Mouse (Mus musculus): ENCODE results near the gene B3gnt8. TPM values are rescaled to one million over a fixed set of nuclear protein-coding genes. Genes with fewer than 3 reads are reported as not detected.
A peak's percentile ranks its signal among the peaks of the same experiment; 100 is the strongest.

Gene B3gnt8
- polyA plus RNA-seq, 1 experiment = 0.96 TPM

- Histone ChIP-seq H3ac (ENCODE audit: control insufficient read depth, insufficient read length, low read depth) (no peak overlapping the region), H3K79me3 (ENCODE audit: low read depth) (no peaks in the 10 kb centered on the region), H3K36me3 (ENCODE audit: control insufficient read depth, insufficient read depth) (no peaks in the 10 kb centered on the region), H3K4me3 (ENCODE audit: insufficient read depth, poor library complexity, severe bottlenecking) (no peak overlapping the region), H3K27me3 (ENCODE audit: control insufficient read depth, insufficient read depth, insufficient read length) (peaks cover 9% of the 10 kb centered on the region), H3K79me2 (ENCODE audit: control insufficient read depth, insufficient read depth) (no peaks in the 10 kb centered on the region)
- TF ChIP-seq MYOG (IDR thresholded peaks at IDR 0.05; ENCODE audit: control insufficient read depth, extremely low read depth, insufficient read length) = no peak
- no peak for TF ChIP-seq MYOD1 (IDR thresholded peaks at IDR 0.05; ENCODE audit: control insufficient read depth, insufficient read length, low read depth)
- no peak for TF ChIP-seq CEBPB (IDR thresholded peaks at IDR 0.05; ENCODE audit: low read depth)
- TF ChIP-seq USF1 (IDR thresholded peaks at IDR 0.05; ENCODE audit: low read depth) = no peak
- no peak for TF ChIP-seq FOSL1 (IDR thresholded peaks at IDR 0.05; ENCODE audit: insufficient read depth, low read length, poor library complexity, severe bottlenecking)
- TF ChIP-seq MAX (IDR thresholded peaks at IDR 0.05) = no peak
- no peak for TF ChIP-seq CTCF (IDR thresholded peaks at IDR 0.05; ENCODE audit: control insufficient read depth, insufficient read depth, insufficient read length)
These were observed 6.4 kb upstream of the B3gnt8 start for GRCm38 (mm10) chr7:25620101-25620500.

- Histone ChIP-seq H3K36me3 (ENCODE audit: control insufficient read depth, insufficient read depth) (no peaks in the 10 kb centered on the region), H3K4me3 (ENCODE audit: insufficient read depth, poor library complexity, severe bottlenecking) (no peak overlapping the region), H3K79me3 (ENCODE audit: low read depth) (no peaks in the 10 kb centered on the region), H3K79me2 (ENCODE audit: control insufficient read depth, insufficient read depth) (no peaks in the 10 kb centered on the region), H3K27me3 (ENCODE audit: control insufficient read depth, insufficient read depth, insufficient read length) (peaks cover 4% of the 10 kb centered on the region), H3ac (ENCODE audit: control insufficient read depth, insufficient read length, low read depth) (no peak overlapping the region)
- TF ChIP-seq MYOG (IDR thresholded peaks at IDR 0.05; ENCODE audit: control insufficient read depth, extremely low read depth, insufficient read length) = no peak
- TF ChIP-seq USF1 (IDR thresholded peaks at IDR 0.05; ENCODE audit: low read depth) = no peak
- TF ChIP-seq MAX (IDR thresholded peaks at IDR 0.05) = no peak
These were observed 5.7 kb upstream of the B3gnt8 start for GRCm38 (mm10) chr7:25620751-25621150.

DNA sequence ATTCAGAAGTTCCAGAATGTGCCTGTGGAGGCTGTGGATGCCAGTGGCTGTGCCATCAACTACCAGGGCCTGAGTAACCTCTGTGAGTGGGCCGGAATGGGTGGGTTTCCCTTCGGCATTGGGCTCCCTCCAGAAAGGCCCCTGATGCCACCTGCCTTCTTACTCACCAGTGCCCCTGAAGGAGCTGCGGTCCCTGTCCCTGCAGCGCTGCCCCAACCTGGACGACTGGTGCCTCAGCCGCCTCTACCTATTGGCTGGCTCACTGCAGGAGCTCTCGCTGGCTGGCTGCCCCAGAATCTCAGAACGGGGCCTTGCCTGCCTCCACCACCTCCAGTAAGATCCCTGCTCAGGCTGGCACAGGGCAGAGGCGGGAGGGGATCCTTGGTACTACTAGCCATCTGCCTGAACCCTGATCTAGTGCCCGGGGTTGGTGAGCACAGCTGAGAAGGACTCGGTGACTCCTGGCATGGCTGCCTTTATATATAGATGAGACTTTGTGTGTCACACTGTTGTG is 2.5 kb upstream of the B3gnt8 start:
- H3K36me3 ChIP-seq (ENCODE audit: control insufficient read depth, insufficient read depth) = no peaks in the 10 kb centered on the region
- H3ac ChIP-seq (ENCODE audit: control insufficient read depth, insufficient read length, low read depth) = no peak overlapping the region
- no peak overlapping the region for H3K4me3 ChIP-seq (ENCODE audit: insufficient read depth, poor library complexity, severe bottlenecking)
- no peaks in the 10 kb centered on the region for H3K79me2 ChIP-seq (ENCODE audit: control insufficient read depth, insufficient read depth)
- no peaks in the 10 kb centered on the region for H3K27me3 ChIP-seq (ENCODE audit: control insufficient read depth, insufficient read depth, insufficient read length)
- TF ChIP-seq MYOD1 (IDR thresholded peaks at IDR 0.05; ENCODE audit: control insufficient read depth, insufficient read length, low read depth) (no peak), MYOG (IDR thresholded peaks at IDR 0.05; ENCODE audit: control insufficient read depth, extremely low read depth, insufficient read length) (no peak), USF1 (IDR thresholded peaks at IDR 0.05; ENCODE audit: low read depth) (no peak), FOSL1 (IDR thresholded peaks at IDR 0.05; ENCODE audit: insufficient read depth, low read length, poor library complexity, severe bottlenecking) (no peak), CTCF (IDR thresholded peaks at IDR 0.05; ENCODE audit: control insufficient read depth, insufficient read depth, insufficient read length) (no peak), MAX (IDR thresholded peaks at IDR 0.05) (no peak)
- no peaks in the 10 kb centered on the region for H3K79me3 ChIP-seq (ENCODE audit: low read depth)

DNA sequence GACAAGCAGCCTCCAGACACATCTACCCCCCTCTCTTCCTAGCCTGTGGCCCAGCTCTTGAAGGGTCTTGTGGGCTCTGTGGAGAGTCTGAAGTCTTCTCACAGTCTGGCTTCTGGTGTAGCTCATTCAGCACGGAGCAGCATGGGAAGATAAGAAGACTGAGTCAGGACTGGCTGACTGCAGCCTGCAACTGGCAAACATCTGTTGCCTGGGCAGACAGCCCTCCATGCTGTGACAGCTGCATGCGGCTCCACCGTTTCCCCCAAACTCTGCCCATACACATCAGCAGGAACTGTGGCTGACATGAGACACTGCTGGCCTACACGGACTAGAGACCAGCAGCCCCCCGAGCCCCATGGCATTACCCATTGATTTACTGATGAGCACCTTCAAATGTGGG is 1.6 kb upstream of the B3gnt8 start:
- Histone ChIP-seq H3K79me3 (ENCODE audit: low read depth) (no peaks in the 10 kb centered on the region), H3K27me3 (ENCODE audit: control insufficient read depth, insufficient read depth, insufficient read length) (no peaks in the 10 kb centered on the region), H3K4me3 (ENCODE audit: insufficient read depth, poor library complexity, severe bottlenecking) (no peak overlapping the region), H3K36me3 (ENCODE audit: control insufficient read depth, insufficient read depth) (no peaks in the 10 kb centered on the region), H3ac (ENCODE audit: control insufficient read depth, insufficient read length, low read depth) (no peak overlapping the region), H3K79me2 (ENCODE audit: control insufficient read depth, insufficient read depth) (no peaks in the 10 kb centered on the region)
- TF ChIP-seq CTCF (IDR thresholded peaks at IDR 0.05; ENCODE audit: control insufficient read depth, insufficient read depth, insufficient read length) = no peak
- no peak for TF ChIP-seq MAX (IDR thresholded peaks at IDR 0.05)
- TF ChIP-seq MYOG (IDR thresholded peaks at IDR 0.05; ENCODE audit: control insufficient read depth, extremely low read depth, insufficient read length) = no peak
- no peak for TF ChIP-seq CEBPB (IDR thresholded peaks at IDR 0.05; ENCODE audit: low read depth)
- no peak for TF ChIP-seq FOSL1 (IDR thresholded peaks at IDR 0.05; ENCODE audit: insufficient read depth, low read length, poor library complexity, severe bottlenecking)
- TF ChIP-seq MYOD1 (IDR thresholded peaks at IDR 0.05; ENCODE audit: control insufficient read depth, insufficient read length, low read depth) = peak; percentile 88

GRCm38 (mm10) chr7:25625594-25626250 is 732 bp upstream of the B3gnt8 start:
- Histone ChIP-seq H3K79me3 (ENCODE audit: low read depth) (no peaks in the 10 kb centered on the region), H3K4me3 (ENCODE audit: insufficient read depth, poor library complexity, severe bottlenecking) (no peak overlapping the region), H3K27me3 (ENCODE audit: control insufficient read depth, insufficient read depth, insufficient read length) (no peaks in the 10 kb centered on the region), H3K36me3 (ENCODE audit: control insufficient read depth, insufficient read depth) (no peaks in the 10 kb centered on the region), H3K79me2 (ENCODE audit: control insufficient read depth, insufficient read depth) (no peaks in the 10 kb centered on the region), H3ac (ENCODE audit: control insufficient read depth, insufficient read length, low read depth) (no peak overlapping the region)
- TF ChIP-seq CTCF (IDR thresholded peaks at IDR 0.05; ENCODE audit: control insufficient read depth, insufficient read depth, insufficient read length) (no peak), USF1 (IDR thresholded peaks at IDR 0.05; ENCODE audit: low read depth) (no peak), MYOG (IDR thresholded peaks at IDR 0.05; ENCODE audit: control insufficient read depth, extremely low read depth, insufficient read length) (no peak), CEBPB (IDR thresholded peaks at IDR 0.05; ENCODE audit: low read depth) (no peak), FOSL1 (IDR thresholded peaks at IDR 0.05; ENCODE audit: insufficient read depth, low read length, poor library complexity, severe bottlenecking) (no peak), MYOD1 (IDR thresholded peaks at IDR 0.05; ENCODE audit: control insufficient read depth, insufficient read length, low read depth) (no peak), MAX (IDR thresholded peaks at IDR 0.05) (no peak)

Measured in C2C12 (cell line).